Mouse (Mus musculus): ENCODE data around the gene Adamts6. TPM values are rescaled to one million over a fixed set of nuclear protein-coding genes. Genes with fewer than 3 reads are reported as not detected.

Adamts6 gene
- polyA plus RNA-seq, 1 experiment from 2014 or later, result 0.32 TPM

DNA sequence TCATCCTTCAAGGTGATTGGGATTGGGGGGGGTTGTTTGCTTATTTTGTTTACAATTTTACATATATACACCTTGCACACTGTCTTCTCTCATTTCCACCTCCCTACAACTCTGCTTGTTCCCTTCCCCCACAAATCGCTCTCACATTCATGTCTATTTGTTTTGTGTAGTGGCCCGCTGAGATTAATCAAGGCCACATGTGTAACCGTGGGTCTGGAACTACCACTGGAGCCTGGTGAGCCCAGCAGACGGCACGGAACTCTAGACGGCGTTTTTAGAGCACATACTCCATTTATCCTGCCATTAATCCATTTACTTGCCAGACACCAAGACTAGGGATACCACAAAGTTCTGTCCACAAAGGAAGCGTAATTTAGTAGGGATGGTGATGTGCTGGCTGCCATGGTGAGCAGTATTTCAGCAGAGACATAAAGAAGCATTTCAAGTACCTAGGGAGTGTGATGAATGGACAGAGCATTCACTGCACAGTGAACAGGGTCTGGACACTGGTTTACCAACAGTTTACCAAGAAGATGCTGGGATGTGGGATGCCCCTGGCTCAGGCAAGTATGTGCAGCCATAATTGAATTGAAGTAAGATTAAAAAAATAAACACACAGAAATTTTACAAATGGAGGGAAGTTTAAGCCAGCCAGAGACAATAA is 194.9 kb downstream of the Adamts6 start:
- no peak overlapping the region for H3K9ac ChIP-seq (replicated peaks)
- H3K4me2 ChIP-seq (ENCODE audit: low read depth, low read length), result no peak overlapping the region
- WGBS (ENCODE audit: insufficient replicate concordance), result 79% methylated on average over 8 of the region's 8 CpGs
- ATAC-seq (no peak), DNase-seq (no peak)
- no peaks in the 10 kb centered on the region for H3K9me3 ChIP-seq (ENCODE audit: low read length)
- no peaks in the 10 kb centered on the region for H3K27me3 ChIP-seq (ENCODE audit: insufficient read depth, low read length)
- TF ChIP-seq CTCF (IDR thresholded peaks at IDR 0.05; ENCODE audit: low read depth), result no peak
- no peak for TF ChIP-seq EP300 (IDR thresholded peaks at IDR 0.05; ENCODE audit: low read depth)
- no peak overlapping the region for H3K4me3 ChIP-seq (ENCODE audit: low read depth, low read length)
- peaks cover 5% of the 10 kb centered on the region; the same call in 1 of the 2 replicates for H3K36me3 ChIP-seq (replicated peaks; ENCODE audit: insufficient read depth, low read length)
- no peak overlapping the region for H3K27ac ChIP-seq (ENCODE audit: low read depth)
- H3K4me1 ChIP-seq (ENCODE audit: insufficient read depth), result no peaks in the 10 kb centered on the region

DNA sequence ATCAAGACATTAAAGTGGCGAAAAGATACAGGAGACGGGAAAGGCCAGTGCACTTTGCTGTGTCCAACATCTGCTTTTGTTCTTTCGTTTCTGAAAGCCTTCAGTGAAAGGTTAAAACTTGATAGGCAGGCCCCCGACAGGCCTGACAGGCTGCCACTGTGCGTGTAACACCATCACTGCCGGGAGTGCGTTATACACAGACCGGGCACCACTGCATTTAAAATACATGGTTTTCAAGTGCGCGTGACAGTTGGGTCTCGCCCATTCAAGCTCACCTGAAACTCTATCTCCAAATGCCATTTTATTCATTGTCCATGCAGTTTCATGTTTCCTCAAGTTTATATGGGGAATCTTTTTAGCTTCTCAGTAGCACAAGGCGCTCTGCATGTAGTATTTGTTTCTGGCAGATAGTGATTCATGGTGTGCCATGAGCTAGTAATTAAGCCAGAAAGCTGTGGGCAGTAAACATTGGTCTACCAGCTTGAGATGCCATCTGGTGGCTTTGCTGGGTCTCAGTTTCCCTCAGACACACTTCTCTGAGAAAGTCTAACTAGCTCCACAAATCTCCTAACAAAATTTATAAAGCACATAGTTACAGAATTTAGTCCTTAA is 195.6 kb downstream of the Adamts6 start:
- Histone ChIP-seq H3K4me2 (ENCODE audit: low read depth, low read length) (no peak overlapping the region), H3K9me3 (ENCODE audit: low read length) (no peaks in the 10 kb centered on the region), H3K4me3 (ENCODE audit: low read depth, low read length) (no peak overlapping the region), H3K4me1 (ENCODE audit: insufficient read depth) (no peaks in the 10 kb centered on the region), H3K27me3 (ENCODE audit: insufficient read depth, low read length) (no peaks in the 10 kb centered on the region), H3K27ac (ENCODE audit: low read depth) (no peak overlapping the region), H3K36me3 (replicated peaks; ENCODE audit: insufficient read depth, low read length) (peaks cover 5% of the 10 kb centered on the region; the same call in 1 of the 2 replicates), H3K9ac (replicated peaks) (no peak overlapping the region)
- TF ChIP-seq CTCF (IDR thresholded peaks at IDR 0.05; ENCODE audit: low read depth), result no peak
- TF ChIP-seq EP300 (IDR thresholded peaks at IDR 0.05; ENCODE audit: low read depth), result no peak
- DNase-seq (no peak), ATAC-seq (no peak)
- 86% methylated on average over 12 of the region's 12 CpGs for WGBS (ENCODE audit: insufficient replicate concordance)

DNA sequence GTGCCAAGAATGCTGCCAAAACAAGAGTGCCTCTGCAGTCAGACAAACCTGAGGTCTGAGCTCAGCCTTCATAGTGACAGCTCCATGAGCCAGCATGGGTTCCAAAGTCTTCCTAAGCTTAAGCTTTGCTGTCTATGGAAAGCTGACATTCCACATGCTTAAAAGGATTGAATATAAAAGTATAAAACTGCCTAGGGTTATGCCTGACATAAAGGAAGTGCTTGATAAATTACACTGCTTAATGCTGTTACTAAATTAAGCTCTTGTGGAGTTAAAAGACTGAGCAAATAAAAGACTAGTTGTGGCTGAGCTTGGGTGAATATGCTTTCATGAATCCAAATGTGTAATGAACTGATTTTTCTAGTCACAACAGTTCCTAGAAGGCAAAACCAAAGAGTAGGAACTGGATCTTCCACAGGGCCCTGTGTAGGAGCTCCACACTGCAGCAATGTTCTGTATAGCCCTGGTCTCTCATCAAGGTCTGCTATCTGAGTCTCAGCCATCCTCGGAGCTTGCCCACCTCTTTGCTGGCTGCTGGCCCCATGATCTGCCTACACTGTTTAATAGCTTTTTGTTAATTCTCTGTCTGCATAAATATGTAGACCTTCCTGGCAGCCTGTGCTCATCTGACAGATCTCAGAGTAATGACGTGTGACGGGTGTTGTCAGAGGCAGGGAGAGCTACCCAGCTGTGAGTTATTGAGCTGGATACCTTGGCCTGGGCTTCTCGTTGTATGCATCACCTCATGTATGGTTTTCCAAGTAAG is 203.6 kb downstream of the Adamts6 start:
- TF ChIP-seq EP300 (IDR thresholded peaks at IDR 0.05; ENCODE audit: low read depth) (no peak), CTCF (IDR thresholded peaks at IDR 0.05; ENCODE audit: low read depth) (no peak)
- no peak overlapping the region for H3K4me3 ChIP-seq (ENCODE audit: low read depth, low read length)
- 71% methylated on average over 4 of the region's 4 CpGs for WGBS (ENCODE audit: insufficient replicate concordance)
- ATAC-seq (no peak), DNase-seq (no peak)
- H3K4me1 ChIP-seq (ENCODE audit: insufficient read depth), result no peaks in the 10 kb centered on the region
- H3K9ac ChIP-seq (replicated peaks), result no peak overlapping the region
- no peak overlapping the region for H3K27ac ChIP-seq (ENCODE audit: low read depth)
- H3K9me3 ChIP-seq (ENCODE audit: low read length), result no peaks in the 10 kb centered on the region
- no peaks in the 10 kb centered on the region for H3K27me3 ChIP-seq (ENCODE audit: insufficient read depth, low read length)
- H3K4me2 ChIP-seq (ENCODE audit: low read depth, low read length), result no peak overlapping the region
- H3K36me3 ChIP-seq (replicated peaks; ENCODE audit: insufficient read depth, low read length), result no peaks in the 10 kb centered on the region

DNA sequence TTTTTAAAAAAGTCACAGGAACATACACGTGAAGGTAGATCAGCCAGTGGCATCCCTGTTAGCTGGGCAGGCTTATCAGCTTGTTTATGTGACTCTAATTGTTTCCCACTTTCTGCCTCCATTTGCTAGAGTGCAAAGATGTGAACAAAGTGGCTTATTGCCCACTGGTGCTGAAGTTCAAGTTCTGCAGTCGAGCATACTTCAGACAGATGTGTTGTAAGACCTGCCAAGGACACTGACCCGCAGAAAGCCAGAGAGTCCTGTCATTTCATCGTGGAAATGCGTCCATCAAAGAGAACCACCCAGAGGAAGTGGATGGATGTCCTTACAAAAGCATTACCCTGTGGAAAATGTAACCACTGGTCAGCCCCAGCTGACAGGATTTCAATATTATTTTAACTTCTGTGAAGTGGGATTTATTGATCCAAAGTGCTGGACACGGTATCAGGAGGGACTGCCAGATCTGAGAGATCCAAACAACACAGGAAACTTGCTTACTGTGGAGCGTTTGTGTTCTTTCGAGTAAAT is 205.9 kb downstream of the Adamts6 start:
- Histone ChIP-seq H3K27me3 (ENCODE audit: insufficient read depth, low read length) (no peaks in the 10 kb centered on the region), H3K4me1 (ENCODE audit: insufficient read depth) (no peaks in the 10 kb centered on the region), H3K9ac (replicated peaks) (no peak overlapping the region), H3K36me3 (replicated peaks; ENCODE audit: insufficient read depth, low read length) (no peaks in the 10 kb centered on the region), H3K4me3 (ENCODE audit: low read depth, low read length) (no peak overlapping the region), H3K4me2 (ENCODE audit: low read depth, low read length) (no peak overlapping the region), H3K27ac (ENCODE audit: low read depth) (no peak overlapping the region), H3K9me3 (ENCODE audit: low read length) (no peaks in the 10 kb centered on the region)
- WGBS (ENCODE audit: insufficient replicate concordance), result 45% methylated on average over 8 of the region's 8 CpGs
- DNase-seq, result peak; percentile 21
- ATAC-seq, result peak; percentile 74
- TF ChIP-seq EP300 (IDR thresholded peaks at IDR 0.05; ENCODE audit: low read depth) (no peak), CTCF (IDR thresholded peaks at IDR 0.05; ENCODE audit: low read depth) (no peak)

DNA sequence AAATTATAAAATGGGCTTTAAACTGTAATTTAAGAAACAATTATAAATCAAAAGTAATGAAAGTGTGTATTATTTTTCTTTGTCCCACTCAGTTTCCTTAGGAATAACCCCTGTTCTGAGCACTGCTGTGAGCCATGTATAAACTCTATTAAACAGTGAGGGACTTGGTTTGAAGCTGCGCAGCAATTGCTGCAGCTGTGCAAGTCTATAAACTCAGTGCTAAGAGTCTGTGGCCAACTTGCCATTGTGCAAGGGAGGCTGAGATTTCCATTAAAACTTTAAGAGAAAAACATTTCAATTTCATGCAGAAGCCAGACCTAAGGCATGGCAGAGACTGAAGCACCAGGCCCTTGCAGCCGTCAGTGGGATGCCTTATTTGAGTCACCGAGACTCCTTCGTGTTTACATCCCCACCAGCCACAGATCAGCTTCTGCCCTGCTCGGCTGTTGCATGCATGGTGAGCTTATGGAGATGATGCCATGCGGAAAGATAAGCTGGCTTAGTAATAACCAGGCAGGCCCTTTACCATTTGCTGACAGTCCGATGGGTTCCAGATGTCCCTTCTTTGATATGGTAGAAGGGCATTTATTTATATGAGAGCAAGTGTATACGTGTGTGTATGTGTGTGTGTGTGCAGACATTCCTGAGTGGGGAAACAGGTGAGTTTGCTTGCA is 206.7 kb downstream of the Adamts6 start:
- Histone ChIP-seq H3K36me3 (replicated peaks; ENCODE audit: insufficient read depth, low read length) (no peaks in the 10 kb centered on the region), H3K27ac (ENCODE audit: low read depth) (no peak overlapping the region), H3K9ac (replicated peaks) (no peak overlapping the region), H3K4me3 (ENCODE audit: low read depth, low read length) (no peak overlapping the region), H3K9me3 (ENCODE audit: low read length) (no peaks in the 10 kb centered on the region), H3K4me2 (ENCODE audit: low read depth, low read length) (no peak overlapping the region), H3K27me3 (ENCODE audit: insufficient read depth, low read length) (no peaks in the 10 kb centered on the region), H3K4me1 (ENCODE audit: insufficient read depth) (no peaks in the 10 kb centered on the region)
- ATAC-seq, result no peak
- 78% methylated on average over 8 of the region's 8 CpGs for WGBS (ENCODE audit: insufficient replicate concordance)
- TF ChIP-seq EP300 (IDR thresholded peaks at IDR 0.05; ENCODE audit: low read depth) (no peak), CTCF (IDR thresholded peaks at IDR 0.05; ENCODE audit: low read depth) (no peak)
- DNase-seq, result no peak

DNA sequence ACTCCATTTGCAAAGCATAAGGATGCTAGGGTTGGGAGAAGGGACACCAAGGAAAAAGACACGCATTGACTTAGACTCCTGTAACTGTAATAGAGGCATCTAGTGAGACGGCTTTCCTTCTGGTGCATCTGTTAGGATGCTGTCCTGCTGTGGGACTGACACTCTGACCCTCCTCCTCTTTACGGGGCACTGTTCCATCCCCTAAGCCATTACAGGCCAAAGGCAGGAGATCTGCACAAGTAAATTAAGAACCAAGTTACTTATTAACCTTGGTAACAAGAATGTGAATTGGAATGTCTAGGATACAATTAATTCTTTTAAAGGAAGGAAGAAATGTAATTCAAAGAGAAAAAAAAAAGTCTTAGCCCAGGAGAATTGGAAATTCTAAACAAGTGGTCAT is 210.0 kb downstream of the Adamts6 start:
- Histone ChIP-seq H3K4me2 (ENCODE audit: low read depth, low read length) (no peak overlapping the region), H3K9ac (replicated peaks) (no peak overlapping the region), H3K4me3 (ENCODE audit: low read depth, low read length) (no peak overlapping the region), H3K36me3 (replicated peaks; ENCODE audit: insufficient read depth, low read length) (no peaks in the 10 kb centered on the region), H3K9me3 (ENCODE audit: low read length) (no peaks in the 10 kb centered on the region), H3K27ac (ENCODE audit: low read depth) (no peak overlapping the region), H3K4me1 (ENCODE audit: insufficient read depth) (no peaks in the 10 kb centered on the region), H3K27me3 (ENCODE audit: insufficient read depth, low read length) (no peaks in the 10 kb centered on the region)
- TF ChIP-seq EP300 (IDR thresholded peaks at IDR 0.05; ENCODE audit: low read depth), result no peak
- no peak for ATAC-seq
- WGBS (ENCODE audit: insufficient replicate concordance), result 72% methylated on average over 3 of the region's 3 CpGs
- DNase-seq, result no peak
